Mouse (Mus musculus): ENCODE results near the gene Podnl1. TPM values are rescaled to one million over a fixed set of nuclear protein-coding genes. Genes with fewer than 3 reads are reported as not detected.

Gene Podnl1
- polyA plus RNA-seq, 1 experiment from 2014 or later: 0.21 TPM

GRCm38 (mm10) chr8:84173861-84174260 lies 48.1 kb downstream of the Podnl1 start:
- no peak for ATAC-seq (replicated peaks; ENCODE audit: low FRiP score)
- no peak overlapping the region for H3K9ac ChIP-seq
- WGBS: 83% methylated on average over 6 of the region's 6 CpGs
- no peaks in the 10 kb centered on the region for H3K9me3 ChIP-seq (replicated peaks)
- no peak overlapping the region for H3K4me3 ChIP-seq (replicated peaks)
- H3K27me3 ChIP-seq: no peaks in the 10 kb centered on the region
- no peak overlapping the region for H3K27ac ChIP-seq
- peaks cover 30% of the 10 kb centered on the region for H3K4me1 ChIP-seq
- H3K36me3 ChIP-seq: peaks cover 55% of the 10 kb centered on the region
- no peak overlapping the region for H3K4me2 ChIP-seq

- Histone ChIP-seq H3K4me2 (peak overlapping the region; percentile 27), H3K9me3 (replicated peaks) (no peaks in the 10 kb centered on the region), H3K27ac (peak overlapping the region; percentile 49; the same call in 1 of the 2 replicates), H3K4me3 (replicated peaks) (no peak overlapping the region; the same call in 1 of the 2 replicates), H3K9ac (0 out of 2 replicates have a peak overlapping the region, but pooled peaks have one; percentile 18), H3K27me3 (no peaks in the 10 kb centered on the region), H3K36me3 (peaks cover 40% of the 10 kb centered on the region), H3K4me1 (peaks cover 57% of the 10 kb centered on the region)
- WGBS: 7% methylated on average over 3 of the region's 3 CpGs
- no peak for ATAC-seq (replicated peaks; ENCODE audit: low FRiP score)
Measured at GRCm38 (mm10) chr8:84176560-84176959, 50.8 kb downstream of the Podnl1 start.

- H3K27me3 ChIP-seq: no peaks in the 10 kb centered on the region
- no peak for ATAC-seq (replicated peaks; ENCODE audit: low FRiP score)
- H3K27ac ChIP-seq: no peak overlapping the region
- peaks cover 31% of the 10 kb centered on the region for H3K36me3 ChIP-seq
- H3K4me3 ChIP-seq (replicated peaks): no peak overlapping the region
- no peaks in the 10 kb centered on the region for H3K9me3 ChIP-seq (replicated peaks)
- peaks cover 66% of the 10 kb centered on the region for H3K4me1 ChIP-seq
- H3K9ac ChIP-seq: no peak overlapping the region
- 84% methylated on average over 3 of the region's 3 CpGs for WGBS
- no peak overlapping the region for H3K4me2 ChIP-seq
Measured at GRCm38 (mm10) chr8:84177405-84177804, 51.6 kb downstream of the Podnl1 start.

GRCm38 (mm10) chr8:84178592-84178991 lies 52.8 kb downstream of the Podnl1 start:
- no peak for ATAC-seq (replicated peaks; ENCODE audit: low FRiP score)
- Histone ChIP-seq H3K27ac (peak overlapping the region; percentile 90; the same call in 1 of the 2 replicates), H3K4me3 (replicated peaks) (no peak overlapping the region), H3K36me3 (peaks cover 19% of the 10 kb centered on the region), H3K4me2 (no peak overlapping the region), H3K9ac (no peak overlapping the region), H3K9me3 (replicated peaks) (no peaks in the 10 kb centered on the region), H3K4me1 (peaks cover 73% of the 10 kb centered on the region), H3K27me3 (no peaks in the 10 kb centered on the region)
- 68% methylated on average over 8 of the region's 8 CpGs for WGBS

GRCm38 (mm10) chr8:84179946-84180345 lies 54.2 kb downstream of the Podnl1 start:
- Histone ChIP-seq H3K27ac (peak overlapping the region; percentile 90), H3K9ac (peak overlapping the region; percentile 48), H3K4me2 (peak overlapping the region; percentile 57), H3K36me3 (peaks cover 11% of the 10 kb centered on the region), H3K4me1 (peaks cover 82% of the 10 kb centered on the region), H3K27me3 (no peaks in the 10 kb centered on the region), H3K9me3 (replicated peaks) (no peaks in the 10 kb centered on the region), H3K4me3 (replicated peaks) (peak overlapping the region; percentile 25)
- peak; percentile 17; the same call in 1 of the 2 replicates for ATAC-seq (replicated peaks; ENCODE audit: low FRiP score)
- WGBS: 15% methylated on average over 4 of the region's 4 CpGs

GRCm38 (mm10) chr8:84180530-84181190 lies 54.9 kb downstream of the Podnl1 start:
- H3K4me2 ChIP-seq: peak overlapping the region; percentile 57
- peak; percentile 59 for ATAC-seq (replicated peaks; ENCODE audit: low FRiP score)
- WGBS: 3% methylated on average over 16 of the region's 16 CpGs
- peaks cover 5% of the 10 kb centered on the region for H3K36me3 ChIP-seq
- peak overlapping the region; percentile 25 for H3K4me3 ChIP-seq (replicated peaks)
- H3K27ac ChIP-seq: peak overlapping the region; percentile 90
- H3K9me3 ChIP-seq (replicated peaks): no peaks in the 10 kb centered on the region
- H3K9ac ChIP-seq: peak overlapping the region; percentile 48
- H3K27me3 ChIP-seq: no peaks in the 10 kb centered on the region
- peaks cover 79% of the 10 kb centered on the region for H3K4me1 ChIP-seq

MicroRNAs within 50 kb of the gene (microRNA counts, 519-probe panel; counts per million panel counts)
- 2,702 counts per million, percentile 62 among the panel's probes with 10 or more counts for microRNA mmu-miR-181c
- 2,290 counts per million, percentile 29 among the panel's probes with 10 or more counts for microRNA mmu-miR-709

Small RNA genes lying within 50 kb of the gene (microRNA-seq; reads per million reads assigned to microRNA genes)
- gene Gm25110 (not detected), gene Mir181c (4,952 reads per million, percentile 92 among the genes with 10 or more reads in this experiment), gene Mir181d (2,810 reads per million, percentile 88 among the genes with 10 or more reads in this experiment), gene Mir709 (not detected)

Other genes starting within 250 kb of the Podnl1 start
- 17.8 and 18.8 TPM in 2 replicates for gene Adgrl1, start 225.9 kb upstream of the Podnl1 start, polyA plus RNA-seq (2015; fragmentation: Nextera tagmentation; extraction: Ambion mirVana)
- gene Gm10644, start 170.8 kb upstream of the Podnl1 start, polyA plus RNA-seq (2015; fragmentation: Nextera tagmentation; extraction: Ambion mirVana): 0.69 and 0.71 TPM in 2 replicates
- 60.7 and 62.2 TPM in 2 replicates for gene Asf1b, start 170.5 kb upstream of the Podnl1 start, polyA plus RNA-seq (2015; fragmentation: Nextera tagmentation; extraction: Ambion mirVana)
- gene Prkaca, start 153.0 kb upstream of the Podnl1 start, polyA plus RNA-seq (2015; fragmentation: Nextera tagmentation; extraction: Ambion mirVana): 161 and 163 TPM in 2 replicates
- 11.0 and 11.5 TPM in 2 replicates for gene Samd1, start 128.3 kb upstream of the Podnl1 start, polyA plus RNA-seq (2015; fragmentation: Nextera tagmentation; extraction: Ambion mirVana)
- gene 1700067K01Rik, start 124.5 kb upstream of the Podnl1 start, polyA plus RNA-seq (2015; fragmentation: Nextera tagmentation; extraction: Ambion mirVana): 1.2 and 1.3 TPM in 2 replicates
- gene 2210011C24Rik, start 113.8 kb upstream of the Podnl1 start, polyA plus RNA-seq (2015; fragmentation: Nextera tagmentation; extraction: Ambion mirVana): 7.4 and 9.1 TPM in 2 replicates
- gene Palm3, start 104.5 kb upstream of the Podnl1 start, polyA plus RNA-seq (2015; fragmentation: Nextera tagmentation; extraction: Ambion mirVana): 14.8 and 15.1 TPM in 2 replicates
- 2.3 and 3.2 TPM in 2 replicates for gene Il27ra, start 83.4 kb upstream of the Podnl1 start, polyA plus RNA-seq (2015; fragmentation: Nextera tagmentation; extraction: Ambion mirVana)
- gene Rln3, start 81.0 kb upstream of the Podnl1 start, polyA plus RNA-seq (2015; fragmentation: Nextera tagmentation; extraction: Ambion mirVana): not detected in 2 replicates
- gene Gm10643, start 60.9 kb upstream of the Podnl1 start, polyA plus RNA-seq (2015; fragmentation: Nextera tagmentation; extraction: Ambion mirVana): 1.2 and 1.6 TPM in 2 replicates
- 10.5 and 10.7 TPM in 2 replicates for gene Rfx1, start 59.2 kb upstream of the Podnl1 start, polyA plus RNA-seq (2015; fragmentation: Nextera tagmentation; extraction: Ambion mirVana)
- 9.2 and 11.6 TPM in 2 replicates for gene Dcaf15, start 21.2 kb upstream of the Podnl1 start, polyA plus RNA-seq (2015; fragmentation: Nextera tagmentation; extraction: Ambion mirVana)
- gene Cc2d1a, start 21.9 kb downstream of the Podnl1 start, polyA plus RNA-seq (2015; fragmentation: Nextera tagmentation; extraction: Ambion mirVana): 22.0 and 28.7 TPM in 2 replicates
- gene 4930432K21Rik, start 22.0 kb downstream of the Podnl1 start, polyA plus RNA-seq (2015; fragmentation: Nextera tagmentation; extraction: Ambion mirVana): 1.7 and 2.0 TPM in 2 replicates
- 3.6 and 4.7 TPM in 2 replicates for gene Nanos3, start 59.2 kb downstream of the Podnl1 start, polyA plus RNA-seq (2015; fragmentation: Nextera tagmentation; extraction: Ambion mirVana)
- 16.6 and 17.3 TPM in 2 replicates for gene Zswim4, start 111.1 kb downstream of the Podnl1 start, polyA plus RNA-seq (2015; fragmentation: Nextera tagmentation; extraction: Ambion mirVana)
- 336 and 355 TPM in 2 replicates for gene D8Ertd738e, start 123.7 kb downstream of the Podnl1 start, polyA plus RNA-seq (2015; fragmentation: Nextera tagmentation; extraction: Ambion mirVana)
- gene Mri1, start 131.3 kb downstream of the Podnl1 start, polyA plus RNA-seq (2015; fragmentation: Nextera tagmentation; extraction: Ambion mirVana): 66.8 and 77.8 TPM in 2 replicates
- gene Ccdc130, start 144.4 kb downstream of the Podnl1 start, polyA plus RNA-seq (2015; fragmentation: Nextera tagmentation; extraction: Ambion mirVana): 23.0 and 25.9 TPM in 2 replicates